Mouse (Mus musculus) testis, adult 2 months (tissue): ENCODE measurements at regions not wholly inside any gene's neighbourhood (a gene's known extent, or its start where the extent isn't known, plus 50 kb on each side); places are given as distances from the start of the nearest gene placed in this dataset.

Experiments
- CTCF ChIP-seq: fragments of 200-500 bp; IDR thresholded peaks from 2 replicates; pipeline ENCODE4 v1.5.1; 2012; ENCODE audit warnings: low read depth, mild to moderate bottlenecking, inconsistent platforms, low read length, moderate library complexity; ENCODE audit not compliant: control insufficient read depth, insufficient read depth, insufficient replicate concordance
- POLR2A ChIP-seq: fragments of 200-500 bp; IDR thresholded peaks from 2 replicates; pipeline ENCODE4 v1.6.1; 2012; ENCODE audit warnings: low read depth, mild to moderate bottlenecking, inconsistent platforms, low read length, moderate library complexity; ENCODE audit not compliant: control insufficient read depth

DNA sequence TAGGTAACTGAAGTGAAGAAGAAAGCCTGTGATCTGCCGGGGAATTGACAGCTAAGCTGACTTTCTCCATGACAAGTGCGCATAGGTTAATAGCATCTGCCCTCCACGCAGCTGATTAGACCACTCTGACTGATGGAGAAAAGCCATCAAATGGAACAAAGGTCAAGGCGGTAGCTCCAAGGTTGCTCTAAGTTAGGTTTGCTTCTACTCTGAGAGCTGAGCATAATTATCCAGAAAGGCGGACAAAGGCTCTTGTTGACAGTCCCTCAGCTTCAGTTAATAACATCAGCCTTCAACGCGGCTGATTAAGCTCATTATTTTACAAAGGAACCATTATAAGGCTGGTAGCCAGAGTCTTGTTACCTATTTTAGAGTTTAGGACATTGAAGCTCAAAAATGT, 54.0 kb upstream of the Enpep start:
- TF ChIP-seq CTCF (no peak), POLR2A (no peak)
